Mouse (Mus musculus) CD4-positive helper T cell, adult 2 months (primary cell): ENCODE results near the gene Ppp1r18.
"Not testable (repeated sequence)": the region's sequence is repeated elsewhere in the genome, so short reads cannot be mapped to it uniquely, and the experiment has no call there.

Source experiments
- DNase-seq: peaks from one replicate; pipeline ENCODE4 v3.0.0-alpha.2; 2012; ENCODE audit warnings: low read depth, missing footprints, low spot score

Ppp1r18 gene

GRCm38 (mm10) chr17:35836991-35837422 lies 28.4 kb upstream of the Ppp1r18 start:
- DNase-seq = peak; percentile 85

GRCm38 (mm10) chr17:35837487-35837886 lies 27.9 kb upstream of the Ppp1r18 start:
- DNase-seq = peak; percentile 59

GRCm38 (mm10) chr17:35838122-35838544 lies 27.3 kb upstream of the Ppp1r18 start, which contains the start of gene Tubb5:
Tubb5 (minus strand) TSS chr17:35838306.
- peak; percentile 94 for DNase-seq

- no peak for DNase-seq
These were observed 26.8 kb upstream of the Ppp1r18 start for GRCm38 (mm10) chr17:35838570-35838969.

GRCm38 (mm10) chr17:35839002-35839401 lies 26.4 kb upstream of the Ppp1r18 start:
- DNase-seq = not testable (repeated sequence)

- DNase-seq = peak; percentile 30
These were observed 24.8 kb upstream of the Ppp1r18 start for GRCm38 (mm10) chr17:35840561-35840960.

- DNase-seq = peak; percentile 100
These were observed 24.1 kb upstream of the Ppp1r18 start, which contains the start of gene Mdc1 for GRCm38 (mm10) chr17:35841076-35841950. Mdc1 (plus strand) TSS chr17:35841515.

GRCm38 (mm10) chr17:35842006-35842405 lies 23.4 kb upstream of the Ppp1r18 start:
- DNase-seq = no peak

- no peak for DNase-seq
These were observed 21.9 kb upstream of the Ppp1r18 start for GRCm38 (mm10) chr17:35843514-35843913.

- no peak for DNase-seq
These were observed 17.3 kb upstream of the Ppp1r18 start for GRCm38 (mm10) chr17:35848112-35848511.

- DNase-seq = no peak
These were observed 14.4 kb upstream of the Ppp1r18 start for GRCm38 (mm10) chr17:35850974-35851373.

- no peak for DNase-seq
These were observed 6.0 kb upstream of the Ppp1r18 start for GRCm38 (mm10) chr17:35859371-35859770.

GRCm38 (mm10) chr17:35859835-35860234 lies 5.6 kb upstream of the Ppp1r18 start:
- no peak for DNase-seq

- DNase-seq = no peak
These were observed 4.6 kb upstream of the Ppp1r18 start for GRCm38 (mm10) chr17:35860831-35861197.

- peak; percentile 90 for DNase-seq
These were observed 4.1 kb upstream of the Ppp1r18 start, which contains the start of gene Nrm for GRCm38 (mm10) chr17:35861198-35861857. Nrm (plus strand) TSS chr17:35861318.

- no peak for DNase-seq
These were observed 500 bp upstream of the Ppp1r18 start for GRCm38 (mm10) chr17:35864832-35865353.

GRCm38 (mm10) chr17:35866281-35866831 lies 963 bp downstream of the Ppp1r18 start:
- peak; percentile 73 for DNase-seq

GRCm38 (mm10) chr17:35866911-35867890 lies 1.8 kb downstream of the Ppp1r18 start:
- DNase-seq = peak; percentile 59

- DNase-seq = peak; percentile 80
These were observed 2.9 kb downstream of the Ppp1r18 start for GRCm38 (mm10) chr17:35868165-35868820.

- DNase-seq = no peak
These were observed 3.6 kb downstream of the Ppp1r18 start for GRCm38 (mm10) chr17:35868961-35869345.
